Mouse (Mus musculus) embryonic facial prominence, embryonic 12.5 days (tissue): ENCODE measurements around the gene Slc7a6. TPM values are rescaled to one million over a fixed set of nuclear protein-coding genes. Genes with fewer than 3 reads are reported as not detected.
A peak's percentile ranks its signal among the peaks of the same experiment; 100 is the strongest.
"Not testable (repeated sequence)": the region's sequence is repeated elsewhere in the genome, so short reads cannot be mapped to it uniquely, and the experiment has no call there.

Experiments
- ATAC-seq: fragments of 200-750 bp; cut with Nextera tagmentation; 2 replicates; pipeline ENCODE4 v1.8.0; 2017; ENCODE audit not compliant: insufficient number of reproducible peaks, insufficient read depth, low FRiP score, low TSS enrichment
- H3K27ac ChIP-seq: fragments of 300-500 bp; sonication (generic); 2 replicates; pipeline ENCODE4 v1.5.1; 2016; ENCODE audit warnings: mild to moderate bottlenecking
- H3K27me3 ChIP-seq: fragments of 300-500 bp; sonication (generic); 2 replicates; pipeline ENCODE4 v1.6.1; 2016; ENCODE audit warnings: mild to moderate bottlenecking, moderate library complexity
- H3K36me3 ChIP-seq: fragments of 300-500 bp; sonication (generic); 2 replicates; pipeline ENCODE4 v1.6.1; 2016; ENCODE audit warnings: mild to moderate bottlenecking
- H3K4me1 ChIP-seq: fragments of 300-500 bp; sonication (generic); 2 replicates; pipeline ENCODE4 v1.6.1; 2016
- H3K4me2 ChIP-seq: fragments of 300-500 bp; sonication (generic); replicated peaks from 2 replicates; pipeline ENCODE4 v1.6.1; 2016; ENCODE audit warnings: mild to moderate bottlenecking, moderate library complexity
- H3K4me3 ChIP-seq: fragments of 300-500 bp; sonication (generic); 2 replicates; pipeline ENCODE4 v1.5.1; 2016; ENCODE audit warnings: mild to moderate bottlenecking
- H3K9ac ChIP-seq: fragments of 300-500 bp; sonication (generic); 2 replicates; pipeline ENCODE4 v1.6.1; 2016; ENCODE audit warnings: mild to moderate bottlenecking, moderate library complexity
- H3K9me3 ChIP-seq: fragments of 300-500 bp; sonication (generic); 2 replicates; pipeline ENCODE4 v1.6.1; 2016; ENCODE audit warnings: mild to moderate bottlenecking, moderate library complexity
- whole genome bisulfite sequencing: fragments of 180-500 bp; shearing (Covaris S2); methylation state at CpG from one replicate; pipeline ENCODE4 v1.1.7; 2016; 5-methylcytosine and 5-hydroxymethylcytosine counted together
- polyA plus RNA-seq: library from polyadenylated mRNA; unstranded; fragments of >200 nt; fragmentation: Nextera tagmentation; extraction: Ambion mirVana; gene quantifications from 2 replicates; pipeline ENCODE4 v1.2.1, GENCODE M21; 2016

Slc7a6 gene
- polyA plus RNA-seq, 1 experiment from 2014 or later, result 52.8 TPM

DNA sequence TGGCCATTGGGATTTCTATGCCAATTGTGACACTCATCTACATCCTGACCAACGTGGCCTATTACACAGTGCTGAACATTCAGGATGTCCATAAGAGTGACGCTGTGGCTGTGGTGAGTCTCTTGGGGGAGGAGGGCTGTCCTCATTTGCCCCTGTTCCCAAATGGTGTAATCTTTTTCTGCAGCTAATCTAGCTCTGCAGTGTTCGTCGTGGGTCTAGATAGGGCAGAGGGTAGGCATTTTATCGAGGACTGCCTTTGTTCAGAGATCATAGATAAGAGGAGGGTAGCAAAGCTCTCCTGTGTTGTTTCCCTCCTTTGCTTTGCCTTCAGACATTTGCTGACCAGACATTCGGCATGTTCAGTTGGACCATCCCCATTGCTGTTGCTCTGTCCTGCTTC, 24.5 kb downstream of the Slc7a6 start:
- Histone ChIP-seq H3K4me1 (no peaks in the 10 kb centered on the region), H3K27ac (no peak overlapping the region), H3K9ac (no peak overlapping the region), H3K27me3 (no peaks in the 10 kb centered on the region), H3K36me3 (peaks cover 70% of the 10 kb centered on the region), H3K4me2 (no peak overlapping the region), H3K4me3 (no peak overlapping the region), H3K9me3 (no peaks in the 10 kb centered on the region)
- ATAC-seq, result no peak
- WGBS, result 87% methylated on average over 6 of the region's 6 CpGs

GRCm38 (mm10) chr8:106194062-106194461, 25.4 kb downstream of the Slc7a6 start:
- ATAC-seq, result no peak
- 88% methylated on average over 5 of the region's 5 CpGs for WGBS

DNA sequence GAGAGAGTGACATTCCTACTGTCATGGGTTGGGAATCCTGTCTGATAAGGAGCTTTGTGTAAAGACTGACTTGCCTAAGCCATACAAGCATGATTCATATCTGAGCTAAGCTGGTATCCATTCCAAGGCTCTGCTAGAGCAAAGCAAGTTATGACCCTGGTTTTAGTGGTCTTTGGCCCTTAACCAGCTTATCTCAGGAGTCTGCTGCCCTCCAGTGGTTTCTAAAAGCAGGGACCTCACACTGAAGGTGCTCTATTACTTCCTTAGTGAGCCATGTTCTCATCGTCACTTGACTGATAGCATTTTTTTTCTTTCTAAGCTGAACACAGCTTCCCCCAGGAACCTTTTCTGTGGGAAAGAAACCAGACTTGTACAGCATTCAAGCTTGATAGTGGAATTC, 30.1 kb downstream of the Slc7a6 start:
- no peak overlapping the region for H3K9ac ChIP-seq
- H3K4me2 ChIP-seq, result no peak overlapping the region
- peaks cover 78% of the 10 kb centered on the region for H3K36me3 ChIP-seq
- H3K27ac ChIP-seq, result no peak overlapping the region
- H3K4me3 ChIP-seq, result no peak overlapping the region
- no peaks in the 10 kb centered on the region for H3K27me3 ChIP-seq
- H3K9me3 ChIP-seq, result no peaks in the 10 kb centered on the region
- WGBS, result 26% methylated on average over 1 of the region's 1 CpGs
- no peak for ATAC-seq
- H3K4me1 ChIP-seq, result no peaks in the 10 kb centered on the region

More at GRCm38 (mm10) chr8:106194062-106194461, 25.4 kb downstream of the Slc7a6 start:
- H3K36me3 ChIP-seq, result peaks cover 72% of the 10 kb centered on the region
- no peaks in the 10 kb centered on the region for H3K4me1 ChIP-seq
- H3K9me3 ChIP-seq, result no peaks in the 10 kb centered on the region
- no peak overlapping the region for H3K9ac ChIP-seq
- no peak overlapping the region for H3K4me2 ChIP-seq
- no peak overlapping the region for H3K27ac ChIP-seq
- H3K27me3 ChIP-seq, result no peaks in the 10 kb centered on the region
- no peak overlapping the region for H3K4me3 ChIP-seq

GRCm38 (mm10) chr8:106199596-106199995, 30.9 kb downstream of the Slc7a6 start:
- not testable (repeated sequence) for H3K4me2 ChIP-seq, ATAC-seq, H3K27me3 ChIP-seq, H3K9ac ChIP-seq, H3K4me1 ChIP-seq, H3K9me3 ChIP-seq, H3K4me3 ChIP-seq, H3K27ac ChIP-seq
- H3K36me3 ChIP-seq, result peaks cover 78% of the 10 kb centered on the region
- 83% methylated on average over 3 of the region's 3 CpGs for WGBS

DNA sequence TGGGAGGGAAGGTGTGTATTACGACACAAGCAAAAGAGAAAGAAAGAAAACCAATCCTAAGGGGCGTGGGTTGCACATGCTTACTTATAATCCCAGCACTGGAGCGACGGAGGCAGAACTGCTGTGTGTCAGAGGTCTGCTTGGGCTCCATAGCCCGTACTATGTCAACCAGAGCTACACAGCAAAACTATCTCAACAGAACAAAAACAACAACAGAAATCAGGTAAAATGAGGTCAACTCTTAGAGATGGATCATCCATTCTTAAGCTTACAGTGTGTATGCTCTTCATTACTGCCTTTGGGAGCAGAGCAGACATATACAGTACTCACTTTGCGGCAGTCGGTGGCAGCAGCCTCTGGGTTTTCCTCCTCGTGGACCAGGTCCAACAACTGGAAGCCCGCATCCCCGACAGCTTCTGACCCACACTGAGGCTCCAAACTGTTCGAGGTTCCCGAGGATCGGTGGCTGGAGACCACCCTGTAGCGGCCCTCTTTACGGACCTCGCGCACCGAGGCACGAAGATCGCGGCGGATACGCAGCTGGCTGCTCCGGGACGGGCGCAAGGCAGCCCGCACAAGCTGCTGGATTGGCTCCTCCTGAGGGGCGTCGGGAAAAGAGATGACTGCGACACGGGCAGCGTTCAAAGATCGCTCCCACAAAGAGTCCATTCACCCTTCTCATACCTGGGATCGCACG, 41.5 kb downstream of the Slc7a6 start:
- peak overlapping the region; percentile 81 for H3K4me3 ChIP-seq
- no peaks in the 10 kb centered on the region for H3K9me3 ChIP-seq
- peaks cover 41% of the 10 kb centered on the region for H3K36me3 ChIP-seq
- H3K4me1 ChIP-seq, result peaks cover 11% of the 10 kb centered on the region; the same call in 1 of the 2 replicates
- H3K27ac ChIP-seq, result peak overlapping the region; percentile 91
- peak overlapping the region; percentile 76 for H3K4me2 ChIP-seq
- 1% methylated on average over 35 of the region's 35 CpGs for WGBS
- peak overlapping the region; percentile 79 for H3K9ac ChIP-seq
- no peaks in the 10 kb centered on the region for H3K27me3 ChIP-seq
- ATAC-seq, result peak; percentile 74; the same call in 1 of the 2 replicates

DNA sequence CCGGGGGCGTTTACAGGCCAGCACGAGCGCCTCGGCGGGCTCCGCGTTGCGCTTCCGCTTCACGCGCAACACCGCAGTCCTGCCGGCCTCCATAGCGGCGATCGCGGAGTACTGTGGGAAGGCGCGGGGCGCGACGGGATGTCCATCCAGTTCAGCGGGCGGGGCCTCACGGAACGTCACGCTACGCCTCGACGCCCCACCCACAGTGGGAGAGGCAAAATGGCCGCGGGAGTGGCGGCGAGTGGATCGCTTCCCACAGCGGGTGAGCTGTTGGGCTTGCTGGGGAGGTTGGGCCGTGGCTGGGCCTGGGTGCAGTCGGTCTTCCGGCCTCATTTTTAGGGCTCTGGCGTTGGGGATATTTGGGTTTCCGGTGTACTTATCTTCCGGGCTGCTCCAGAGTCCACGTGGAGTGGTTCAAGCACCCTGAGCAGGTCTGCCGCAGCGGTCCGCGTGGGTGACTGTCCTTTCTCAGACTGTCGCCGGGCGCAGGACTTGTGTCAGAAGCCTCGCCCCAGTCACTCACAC, 42.2 kb downstream of the Slc7a6 start, which contains the start of the genes Slc7a6os and Prmt7:
Gene Slc7a6os, minus strand, starts transcription at position 115 of the 525 bp plus-strand sequence.
Gene Prmt7, plus strand, starts transcription at position 116 of the 525 bp plus-strand sequence.
- H3K27ac ChIP-seq, result peak within 1 kb of the TSS; percentile 91
- H3K4me1 ChIP-seq, result peaks cover 11% of the 10 kb centered on the region; the same call in 1 of the 2 replicates
- no peaks in the 10 kb centered on the region for H3K27me3 ChIP-seq
- no peaks in the 10 kb centered on the region for H3K9me3 ChIP-seq
- H3K36me3 ChIP-seq, result peaks cover 37% of the 10 kb centered on the region
- H3K4me2 ChIP-seq, result peak within 1 kb of the TSS; percentile 76
- peak within 1 kb of the TSS; percentile 81 for H3K4me3 ChIP-seq
- under 1% methylated on average over 52 of the region's 52 CpGs for WGBS
- H3K9ac ChIP-seq, result peak within 1 kb of the TSS; percentile 79
- peak; percentile 99 for ATAC-seq

GRCm38 (mm10) chr8:106211421-106211820, 42.8 kb downstream of the Slc7a6 start:
- H3K4me1 ChIP-seq, result peaks cover 11% of the 10 kb centered on the region; the same call in 1 of the 2 replicates
- no peak for ATAC-seq
- H3K4me2 ChIP-seq, result peak overlapping the region; percentile 76
- peak overlapping the region; percentile 91 for H3K27ac ChIP-seq
- H3K27me3 ChIP-seq, result no peaks in the 10 kb centered on the region
- peak overlapping the region; percentile 79 for H3K9ac ChIP-seq
- H3K9me3 ChIP-seq, result no peaks in the 10 kb centered on the region
- H3K4me3 ChIP-seq, result peak overlapping the region; percentile 81
- WGBS, result 5% methylated on average over 13 of the region's 13 CpGs
- H3K36me3 ChIP-seq, result peaks cover 35% of the 10 kb centered on the region

DNA sequence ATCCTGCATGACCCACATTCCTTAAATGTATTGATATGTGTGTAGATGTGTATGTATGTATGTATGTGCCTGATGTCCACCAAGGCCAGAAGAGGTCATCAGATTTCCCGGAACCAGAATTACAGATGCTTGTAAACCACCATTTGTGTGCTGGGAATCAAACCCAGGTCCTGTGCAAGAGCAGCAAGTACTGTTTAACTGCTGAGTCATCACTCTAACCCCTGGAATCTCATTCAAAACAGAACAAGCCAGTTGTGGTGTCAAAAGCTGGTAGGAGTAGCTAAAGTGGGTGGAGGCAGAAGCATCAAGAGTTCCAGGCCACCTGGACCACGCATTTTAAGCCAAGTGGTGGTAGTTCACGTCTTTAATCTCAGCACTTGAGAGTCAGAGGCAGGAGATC, 45.3 kb downstream of the Slc7a6 start:
- Histone ChIP-seq H3K9me3 (no peaks in the 10 kb centered on the region), H3K4me2 (no peak overlapping the region), H3K9ac (no peak overlapping the region), H3K27me3 (no peaks in the 10 kb centered on the region), H3K27ac (no peak overlapping the region), H3K4me1 (peaks cover 11% of the 10 kb centered on the region; the same call in 1 of the 2 replicates), H3K4me3 (no peak overlapping the region), H3K36me3 (peaks cover 38% of the 10 kb centered on the region)
- 91% methylated on average over 3 of the region's 3 CpGs for WGBS
- ATAC-seq, result no peak

- no peak overlapping the region for H3K9ac ChIP-seq
- WGBS, result 92% methylated on average over 3 of the region's 3 CpGs
- no peak overlapping the region for H3K27ac ChIP-seq
- H3K27me3 ChIP-seq, result no peaks in the 10 kb centered on the region
- H3K9me3 ChIP-seq, result no peaks in the 10 kb centered on the region
- no peak overlapping the region for H3K4me2 ChIP-seq
- peaks cover 59% of the 10 kb centered on the region for H3K36me3 ChIP-seq
- H3K4me1 ChIP-seq, result no peaks in the 10 kb centered on the region
- no peak for ATAC-seq
- no peak overlapping the region for H3K4me3 ChIP-seq
Measured at GRCm38 (mm10) chr8:106219620-106220019, 51.0 kb downstream of the Slc7a6 start.

DNA sequence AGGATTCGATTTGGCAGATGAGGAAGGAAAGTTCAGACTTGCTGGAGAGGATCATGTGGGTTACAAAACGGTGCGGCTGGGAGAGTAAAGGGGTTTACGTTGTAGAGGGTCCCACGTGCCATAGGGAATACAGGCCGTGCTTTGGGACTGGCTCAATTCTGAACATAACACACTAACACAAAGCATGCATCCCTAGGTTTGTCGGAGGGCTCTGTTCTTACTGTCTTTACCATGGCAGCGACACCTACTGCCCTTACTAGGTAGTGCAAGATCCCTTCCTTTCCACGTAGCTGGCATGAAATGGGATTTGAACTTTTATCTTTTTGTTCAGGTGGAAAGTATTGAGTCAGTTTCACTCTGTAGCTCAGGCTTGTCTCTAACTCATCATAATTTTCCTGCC, 57.9 kb downstream of the Slc7a6 start:
- WGBS, result 41% methylated on average over 9 of the region's 9 CpGs
- no peaks in the 10 kb centered on the region for H3K27me3 ChIP-seq
- H3K4me3 ChIP-seq, result no peak overlapping the region
- H3K36me3 ChIP-seq, result peaks cover 54% of the 10 kb centered on the region
- no peak overlapping the region for H3K9ac ChIP-seq
- no peaks in the 10 kb centered on the region for H3K4me1 ChIP-seq
- no peak overlapping the region for H3K4me2 ChIP-seq
- ATAC-seq, result no peak
- H3K9me3 ChIP-seq, result no peaks in the 10 kb centered on the region
- H3K27ac ChIP-seq, result no peak overlapping the region

DNA sequence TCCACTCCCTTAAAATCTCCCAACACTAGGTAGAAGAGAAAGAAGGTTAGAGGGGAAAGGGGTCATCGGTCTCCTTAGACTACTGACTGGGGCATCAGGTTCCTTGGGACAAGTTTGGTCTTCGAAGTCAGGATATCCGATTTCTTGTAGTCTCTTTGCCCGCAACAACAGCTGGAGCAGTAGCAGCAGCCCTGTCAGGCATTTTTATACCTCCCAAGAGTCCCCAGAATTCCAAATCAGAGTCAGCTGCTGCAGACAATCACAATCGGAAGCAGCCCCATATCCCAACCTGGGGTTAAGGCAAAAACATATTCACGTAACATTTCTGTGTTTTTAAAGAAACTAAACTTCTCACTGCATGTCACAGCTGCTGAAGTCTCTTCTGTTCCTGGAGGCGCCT, 62.9 kb downstream of the Slc7a6 start:
- WGBS, result 71% methylated on average over 7 of the region's 7 CpGs
- ATAC-seq, result no peak
- peaks cover 66% of the 10 kb centered on the region for H3K36me3 ChIP-seq

GRCm38 (mm10) chr8:106232751-106233150, 64.1 kb downstream of the Slc7a6 start:
- Histone ChIP-seq H3K9me3 (no peaks in the 10 kb centered on the region), H3K27me3 (no peaks in the 10 kb centered on the region), H3K9ac (no peak overlapping the region), H3K27ac (no peak overlapping the region), H3K4me1 (no peaks in the 10 kb centered on the region), H3K4me3 (no peak overlapping the region), H3K4me2 (no peak overlapping the region), H3K36me3 (peaks cover 70% of the 10 kb centered on the region)
- 68% methylated on average over 3 of the region's 3 CpGs for WGBS
- no peak for ATAC-seq

More for the DNA sequence above, 62.9 kb downstream of the Slc7a6 start:
- H3K27me3 ChIP-seq, result no peaks in the 10 kb centered on the region
- H3K9ac ChIP-seq, result no peak overlapping the region
- no peak overlapping the region for H3K4me3 ChIP-seq
- no peak overlapping the region for H3K4me2 ChIP-seq
- H3K27ac ChIP-seq, result no peak overlapping the region
- no peaks in the 10 kb centered on the region for H3K4me1 ChIP-seq
- no peaks in the 10 kb centered on the region for H3K9me3 ChIP-seq
